Mouse (Mus musculus): ENCODE measurements around the gene Ctsa. TPM values are rescaled to one million over a fixed set of nuclear protein-coding genes. Genes with fewer than 3 reads are reported as not detected.

The Ctsa gene
- 85.7 and 92.0 TPM in 2 replicates for polyA plus RNA-seq (2014; fragmentation: Nextera tagmentation; extraction: Ambion mirVana)

- peak; percentile 79 for DNase-seq (ENCODE audit: low spot score)
- Histone ChIP-seq H3K4me2 (replicated peaks; ENCODE audit: low read depth, low read length) (peak within 1 kb of the TSS; percentile 98), H3K27me3 (ENCODE audit: control insufficient read depth, insufficient read depth, low read length) (no peaks in the 10 kb centered on the region), H3K4me3 (ENCODE audit: low read depth, low read length) (peak within 1 kb of the TSS; percentile 50), H3K27ac (ENCODE audit: low read depth, low read length) (peak within 1 kb of the TSS; percentile 58), H3K9me3 (ENCODE audit: control insufficient read depth, low read length) (no peaks in the 10 kb centered on the region), H3K9ac (ENCODE audit: low read depth, low read length) (peak within 1 kb of the TSS; percentile 72), H3K36me3 (ENCODE audit: control insufficient read depth, insufficient read depth, low read length) (no peaks in the 10 kb centered on the region), H3K4me1 (replicated peaks; ENCODE audit: control insufficient read depth, insufficient read depth, low read length) (0 out of 2 replicates have a peak, but pooled peaks cover 4% of the 10 kb centered on the region)
- WGBS: 2% methylated on average over 35 of the region's 35 CpGs
- peak; percentile 62 for ATAC-seq (ENCODE audit: low FRiP score)
Observed at GRCm38 (mm10) chr2:164832748-164833301, at the start of gene Ctsa. Gene Ctsa, plus strand, starts transcription at chr2:164832873.

DNA sequence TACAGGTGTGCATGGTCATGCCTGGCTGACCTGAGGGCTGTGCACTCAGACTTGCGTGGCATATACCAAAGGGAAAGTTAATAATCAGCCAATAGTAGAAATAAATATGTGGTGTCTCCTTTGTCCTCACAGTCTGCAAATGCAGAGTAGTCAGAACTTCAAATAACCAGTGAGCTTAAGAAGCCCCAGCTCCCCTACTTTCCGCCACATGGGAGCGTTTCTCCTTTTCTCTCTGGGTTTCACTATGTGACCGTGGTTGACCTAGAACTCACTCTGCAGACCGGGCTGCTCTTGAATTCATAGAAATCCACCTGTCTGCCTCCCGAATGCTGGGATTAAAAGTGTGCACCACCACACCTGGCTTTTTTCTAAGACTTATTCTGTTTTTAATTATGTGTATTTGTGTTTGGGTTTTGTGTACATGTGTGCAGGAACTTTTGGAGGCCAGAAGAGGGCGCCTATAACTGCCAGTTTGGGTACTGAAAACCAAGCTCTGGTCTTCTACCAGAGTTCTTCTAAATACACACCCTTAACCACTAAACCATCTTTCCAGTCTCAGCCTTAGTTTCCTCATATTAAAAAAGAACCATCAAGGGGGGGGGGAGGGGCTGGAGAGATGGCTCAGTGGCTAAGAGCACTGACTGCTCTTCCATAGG, 48.6 kb upstream of the Ctsa start:
- no peak for ATAC-seq (ENCODE audit: low FRiP score)
- WGBS: 77% methylated on average over 7 of the region's 7 CpGs
- no peak for DNase-seq (ENCODE audit: low spot score)
- Histone ChIP-seq H3K4me1 (replicated peaks; ENCODE audit: control insufficient read depth, insufficient read depth, low read length) (peaks cover 2% of the 10 kb centered on the region; the same call in 1 of the 2 replicates), H3K4me2 (replicated peaks; ENCODE audit: low read depth, low read length) (no peak overlapping the region), H3K27ac (ENCODE audit: low read depth, low read length) (no peak overlapping the region), H3K27me3 (ENCODE audit: control insufficient read depth, insufficient read depth, low read length) (no peaks in the 10 kb centered on the region), H3K9ac (ENCODE audit: low read depth, low read length) (no peak overlapping the region), H3K4me3 (ENCODE audit: low read depth, low read length) (no peak overlapping the region), H3K9me3 (ENCODE audit: control insufficient read depth, low read length) (no peaks in the 10 kb centered on the region), H3K36me3 (ENCODE audit: control insufficient read depth, insufficient read depth, low read length) (no peaks in the 10 kb centered on the region)

DNA sequence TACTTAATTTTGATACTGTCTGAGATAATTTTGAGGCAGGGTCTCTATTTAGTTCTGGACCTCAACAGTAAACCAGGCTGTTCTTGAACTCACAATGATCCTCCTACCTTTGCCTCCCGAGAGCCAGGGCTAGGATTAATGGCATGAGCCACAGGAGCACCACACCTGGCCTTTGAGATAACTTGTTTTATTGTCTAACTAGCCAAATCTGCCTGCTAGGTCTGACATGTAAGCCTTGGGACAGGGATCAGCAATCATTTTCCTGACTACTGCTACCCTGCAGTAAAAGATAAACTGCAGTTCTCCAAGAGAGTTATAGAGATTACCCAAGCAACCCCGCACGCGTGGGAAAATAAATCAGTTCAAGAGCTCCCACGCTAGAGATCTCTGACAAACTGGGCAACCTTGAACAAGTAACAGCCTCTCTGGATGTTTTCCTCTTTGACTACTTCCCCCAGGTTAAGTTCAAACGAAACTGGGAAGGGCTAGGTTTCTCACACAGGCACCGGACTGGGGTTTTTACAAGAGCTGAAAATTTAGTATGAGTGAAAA, 47.7 kb upstream of the Ctsa start:
- no peak for ATAC-seq (ENCODE audit: low FRiP score)

DNA sequence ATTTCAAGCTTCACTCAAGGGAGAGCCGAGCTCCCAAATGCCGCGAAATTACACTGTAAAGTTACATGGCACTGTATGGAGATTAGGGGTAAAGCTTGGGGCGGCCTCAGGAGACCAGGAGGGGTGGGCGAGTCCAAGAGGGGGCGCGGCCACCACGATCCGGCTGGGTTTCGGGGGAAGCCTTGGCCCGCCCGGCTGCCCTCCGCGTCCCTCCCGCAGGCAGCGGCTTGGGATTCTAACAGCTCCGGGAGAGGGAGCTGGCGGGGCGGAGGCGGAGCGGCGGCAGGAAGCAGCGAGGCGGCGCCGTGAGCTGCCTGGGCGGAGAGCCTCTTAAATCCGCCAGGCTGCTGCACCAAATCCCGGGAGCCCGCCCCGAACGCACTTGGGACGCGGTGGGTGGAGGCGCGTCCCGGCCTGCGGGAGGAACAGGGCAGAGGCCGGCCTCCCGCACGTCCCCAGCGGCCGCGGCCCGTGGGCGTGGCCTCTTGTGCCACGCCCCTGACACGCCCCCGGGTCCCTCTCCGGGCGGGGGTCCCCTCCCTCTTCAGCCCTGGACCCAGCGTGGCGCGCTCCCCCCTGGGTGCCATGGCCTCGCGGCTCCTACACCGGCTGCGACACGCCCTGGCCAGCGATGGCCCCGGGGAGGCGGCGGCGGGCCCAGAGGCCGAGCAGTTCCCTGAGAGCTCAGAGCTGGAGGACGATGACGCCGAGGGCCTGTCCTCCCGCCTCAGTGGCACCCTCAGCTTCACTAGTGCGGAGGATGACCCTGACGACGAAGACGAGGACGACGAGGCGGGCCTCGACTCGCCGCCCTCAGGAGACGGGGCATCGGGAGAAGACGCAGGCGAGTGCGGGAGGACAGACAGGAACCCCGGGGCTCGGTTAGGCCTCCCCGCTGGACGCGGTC, 46.9 kb upstream of the Ctsa start, which contains the start of gene Snx21:
Gene Snx21 (plus strand): TSS at position 343 of the 907 bp plus-strand sequence.
- peaks cover 2% of the 10 kb centered on the region; the same call in 1 of the 2 replicates for H3K4me1 ChIP-seq (replicated peaks; ENCODE audit: control insufficient read depth, insufficient read depth, low read length)
- H3K36me3 ChIP-seq (ENCODE audit: control insufficient read depth, insufficient read depth, low read length): no peaks in the 10 kb centered on the region
- peak within 1 kb of the TSS; percentile 0; the same call in 1 of the 2 replicates for H3K27ac ChIP-seq (ENCODE audit: low read depth, low read length)
- H3K27me3 ChIP-seq (ENCODE audit: control insufficient read depth, insufficient read depth, low read length): no peaks in the 10 kb centered on the region
- WGBS: under 1% methylated on average over 65 of the region's 89 CpGs
- DNase-seq (ENCODE audit: low spot score) (peak; percentile 93), ATAC-seq (ENCODE audit: low FRiP score) (peak; percentile 88)
- H3K4me2 ChIP-seq (replicated peaks; ENCODE audit: low read depth, low read length): peak within 1 kb of the TSS; percentile 56
- peak within 1 kb of the TSS; percentile 56 for H3K4me3 ChIP-seq (ENCODE audit: low read depth, low read length)
- peak within 1 kb of the TSS; percentile 63 for H3K9ac ChIP-seq (ENCODE audit: low read depth, low read length)
- no peaks in the 10 kb centered on the region for H3K9me3 ChIP-seq (ENCODE audit: control insufficient read depth, low read length)

More for the DNA sequence above, 47.7 kb upstream of the Ctsa start:
- Histone ChIP-seq H3K9me3 (ENCODE audit: control insufficient read depth, low read length) (no peaks in the 10 kb centered on the region), H3K36me3 (ENCODE audit: control insufficient read depth, insufficient read depth, low read length) (no peaks in the 10 kb centered on the region), H3K27me3 (ENCODE audit: control insufficient read depth, insufficient read depth, low read length) (no peaks in the 10 kb centered on the region), H3K4me2 (replicated peaks; ENCODE audit: low read depth, low read length) (peak overlapping the region; percentile 56), H3K9ac (ENCODE audit: low read depth, low read length) (peak overlapping the region; percentile 63), H3K4me3 (ENCODE audit: low read depth, low read length) (peak overlapping the region; percentile 56), H3K4me1 (replicated peaks; ENCODE audit: control insufficient read depth, insufficient read depth, low read length) (peaks cover 2% of the 10 kb centered on the region; the same call in 1 of the 2 replicates), H3K27ac (ENCODE audit: low read depth, low read length) (no peak overlapping the region)
- 25% methylated on average over 7 of the region's 7 CpGs for WGBS
- peak; percentile 30 for DNase-seq (ENCODE audit: low spot score)

DNA sequence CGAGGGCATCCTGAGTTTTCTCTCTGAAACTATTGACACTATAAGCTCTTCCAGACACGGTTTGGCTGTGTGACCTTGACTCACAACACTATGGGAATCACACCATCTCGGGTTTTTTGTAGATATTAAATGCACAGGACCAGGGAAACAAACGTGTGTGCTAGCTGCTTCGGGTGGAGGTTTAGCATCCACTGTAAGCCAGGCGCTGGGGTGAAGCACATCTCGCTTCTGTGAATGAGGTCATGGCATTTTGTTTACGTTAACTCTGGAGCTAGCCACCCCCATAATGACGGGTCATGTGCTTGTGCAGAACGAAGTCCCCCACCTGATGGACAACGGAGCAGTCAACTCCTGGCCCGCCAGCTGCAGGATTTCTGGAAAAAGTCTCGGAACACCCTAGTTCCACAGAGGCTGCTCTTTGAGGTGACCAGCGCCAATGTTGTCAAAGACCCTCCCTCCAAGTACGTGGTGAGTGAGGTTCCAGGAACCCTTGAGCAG, 46.2 kb upstream of the Ctsa start:
- H3K9me3 ChIP-seq (ENCODE audit: control insufficient read depth, low read length): no peaks in the 10 kb centered on the region
- H3K27me3 ChIP-seq (ENCODE audit: control insufficient read depth, insufficient read depth, low read length): no peaks in the 10 kb centered on the region
- H3K36me3 ChIP-seq (ENCODE audit: control insufficient read depth, insufficient read depth, low read length): no peaks in the 10 kb centered on the region
- peaks cover 2% of the 10 kb centered on the region; the same call in 1 of the 2 replicates for H3K4me1 ChIP-seq (replicated peaks; ENCODE audit: control insufficient read depth, insufficient read depth, low read length)
- H3K4me3 ChIP-seq (ENCODE audit: low read depth, low read length): peak overlapping the region; percentile 56
- DNase-seq (ENCODE audit: low spot score) (no peak), ATAC-seq (ENCODE audit: low FRiP score) (no peak)
- peak overlapping the region; percentile 63 for H3K9ac ChIP-seq (ENCODE audit: low read depth, low read length)
- no peak overlapping the region for H3K27ac ChIP-seq (ENCODE audit: low read depth, low read length)
- 7% methylated on average over 15 of the region's 15 CpGs for WGBS
- peak overlapping the region; percentile 56 for H3K4me2 ChIP-seq (replicated peaks; ENCODE audit: low read depth, low read length)

DNA sequence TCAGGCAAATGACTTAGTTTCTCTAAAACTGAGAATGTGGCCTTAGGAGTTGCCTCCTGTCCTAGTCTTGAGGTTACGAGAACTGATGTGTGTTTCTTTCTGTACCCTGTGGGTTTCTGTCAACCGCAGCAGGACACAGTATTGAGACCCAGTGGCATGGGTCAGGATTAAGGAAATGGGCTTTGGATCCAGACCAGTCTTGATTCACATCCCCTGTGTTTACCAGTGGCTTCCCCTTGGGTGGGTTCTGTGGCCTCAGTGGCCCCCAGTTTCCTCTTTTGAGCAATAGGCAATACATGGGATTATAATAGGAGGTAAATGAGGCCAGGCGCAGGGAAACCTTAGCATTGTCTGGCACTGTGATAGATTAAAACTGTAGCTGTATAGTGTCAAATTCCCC, 45.6 kb upstream of the Ctsa start:
- H3K4me3 ChIP-seq (ENCODE audit: low read depth, low read length): no peak overlapping the region
- H3K27me3 ChIP-seq (ENCODE audit: control insufficient read depth, insufficient read depth, low read length): no peaks in the 10 kb centered on the region
- peaks cover 2% of the 10 kb centered on the region; the same call in 1 of the 2 replicates for H3K4me1 ChIP-seq (replicated peaks; ENCODE audit: control insufficient read depth, insufficient read depth, low read length)
- H3K9me3 ChIP-seq (ENCODE audit: control insufficient read depth, low read length): no peaks in the 10 kb centered on the region
- 85% methylated on average over 3 of the region's 3 CpGs for WGBS
- H3K9ac ChIP-seq (ENCODE audit: low read depth, low read length): no peak overlapping the region
- DNase-seq (ENCODE audit: low spot score): no peak
- H3K36me3 ChIP-seq (ENCODE audit: control insufficient read depth, insufficient read depth, low read length): no peaks in the 10 kb centered on the region
- peak overlapping the region; percentile 56; the same call in 1 of the 2 replicates for H3K4me2 ChIP-seq (replicated peaks; ENCODE audit: low read depth, low read length)
- H3K27ac ChIP-seq (ENCODE audit: low read depth, low read length): no peak overlapping the region
- ATAC-seq (ENCODE audit: low FRiP score): no peak

GRCm38 (mm10) chr2:164787779-164788178, 44.9 kb upstream of the Ctsa start:
- Histone ChIP-seq H3K36me3 (ENCODE audit: control insufficient read depth, insufficient read depth, low read length) (no peaks in the 10 kb centered on the region), H3K4me1 (replicated peaks; ENCODE audit: control insufficient read depth, insufficient read depth, low read length) (peaks cover 2% of the 10 kb centered on the region; the same call in 1 of the 2 replicates), H3K9me3 (ENCODE audit: control insufficient read depth, low read length) (no peaks in the 10 kb centered on the region), H3K4me2 (replicated peaks; ENCODE audit: low read depth, low read length) (no peak overlapping the region), H3K4me3 (ENCODE audit: low read depth, low read length) (no peak overlapping the region), H3K27me3 (ENCODE audit: control insufficient read depth, insufficient read depth, low read length) (no peaks in the 10 kb centered on the region), H3K9ac (ENCODE audit: low read depth, low read length) (no peak overlapping the region), H3K27ac (ENCODE audit: low read depth, low read length) (no peak overlapping the region)
- DNase-seq (ENCODE audit: low spot score): no peak
- no peak for ATAC-seq (ENCODE audit: low FRiP score)
- 87% methylated on average over 10 of the region's 10 CpGs for WGBS

DNA sequence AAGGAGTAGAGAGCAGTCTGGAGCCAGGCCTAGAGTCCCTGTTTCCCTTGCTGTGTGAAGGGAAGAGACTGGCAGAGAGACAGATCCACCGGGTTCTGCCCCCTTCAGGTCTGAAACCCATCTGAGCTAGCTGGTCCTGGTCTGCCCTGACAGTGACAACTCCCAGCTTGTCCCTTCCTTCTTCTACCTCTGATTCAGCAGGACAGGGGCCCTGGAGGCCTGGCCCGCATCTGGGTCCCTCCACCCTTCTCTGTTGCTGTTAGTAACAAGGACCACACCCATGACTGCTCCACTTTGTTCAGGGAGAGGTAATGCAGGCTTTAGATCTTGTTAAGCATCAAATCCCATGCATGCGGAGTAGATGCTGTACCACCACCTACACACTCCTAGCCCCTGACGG, 44.3 kb upstream of the Ctsa start:
- no peaks in the 10 kb centered on the region for H3K27me3 ChIP-seq (ENCODE audit: control insufficient read depth, insufficient read depth, low read length)
- no peak overlapping the region for H3K4me3 ChIP-seq (ENCODE audit: low read depth, low read length)
- no peak overlapping the region for H3K27ac ChIP-seq (ENCODE audit: low read depth, low read length)
- WGBS: 69% methylated on average over 4 of the region's 4 CpGs
- H3K4me1 ChIP-seq (replicated peaks; ENCODE audit: control insufficient read depth, insufficient read depth, low read length): peaks cover 2% of the 10 kb centered on the region; the same call in 1 of the 2 replicates
- ATAC-seq (ENCODE audit: low FRiP score): no peak
- no peaks in the 10 kb centered on the region for H3K9me3 ChIP-seq (ENCODE audit: control insufficient read depth, low read length)
- H3K9ac ChIP-seq (ENCODE audit: low read depth, low read length): no peak overlapping the region
- H3K4me2 ChIP-seq (replicated peaks; ENCODE audit: low read depth, low read length): no peak overlapping the region
- no peaks in the 10 kb centered on the region for H3K36me3 ChIP-seq (ENCODE audit: control insufficient read depth, insufficient read depth, low read length)
- no peak for DNase-seq (ENCODE audit: low spot score)
